Mouse (Mus musculus) gastrocnemius, postnatal 14 days (tissue): ENCODE measurements around the gene Cdh23. TPM values are rescaled to one million over a fixed set of nuclear protein-coding genes. Genes with fewer than 3 reads are reported as not detected.
"Not testable (repeated sequence)": the region's sequence is repeated elsewhere in the genome, so short reads cannot be mapped to it uniquely, and the experiment has no call there.

Experiments used
- DNase-seq: peaks from one replicate; pipeline ENCODE4 v3.0.0; 2021; ENCODE audit warnings: mixed read lengths
- intact Hi-C: fragments of 180-260 bp; cut with DNase I; formaldehyde crosslinking; loops from one replicate; pipeline ENCODE4 v1.15.1; 2025; ENCODE audit warnings: low total_unique reads
- total RNA-seq, 2 experiments: library from RNA; stranded (reverse); gene quantifications; 2 replicates each; pipeline ENCODE4 v1.2.3; 2021

The Cdh23 gene
- total RNA-seq, 2 experiments from 2014 or later: 2.4 to 4.4 TPM

- no peak for DNase-seq
- intact Hi-C loops: no loop called here
Measured at GRCm38 (mm10) chr10:60718491-60718890, 22.2 kb upstream of the Cdh23 start.

GRCm38 (mm10) chr10:60716449-60716848 is 20.2 kb upstream of the Cdh23 start:
- intact Hi-C loops: no loop called here
- DNase-seq: no peak

DNA sequence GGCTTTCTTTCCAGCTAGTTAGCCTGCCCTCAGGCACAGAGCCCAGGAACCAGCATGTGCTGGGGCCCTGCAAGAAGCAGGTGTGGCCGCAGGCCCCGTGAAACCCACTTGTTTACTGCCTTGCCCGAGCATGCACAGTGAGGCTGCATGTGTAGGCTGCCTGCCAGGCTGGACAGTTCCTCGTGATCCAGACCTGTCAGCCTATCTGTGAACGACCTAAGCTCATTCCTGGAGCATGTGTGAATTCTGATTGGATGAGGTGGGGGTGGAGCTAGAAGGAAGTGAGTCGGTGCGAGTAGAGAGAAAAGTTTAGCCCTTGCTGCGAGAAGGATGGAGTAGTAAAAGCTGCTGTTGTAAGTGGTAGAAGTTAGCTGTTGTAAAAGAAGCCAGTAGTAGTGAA is 16.0 kb upstream of the Cdh23 start:
- intact Hi-C loops, DNase-seq: not testable (repeated sequence)

DNA sequence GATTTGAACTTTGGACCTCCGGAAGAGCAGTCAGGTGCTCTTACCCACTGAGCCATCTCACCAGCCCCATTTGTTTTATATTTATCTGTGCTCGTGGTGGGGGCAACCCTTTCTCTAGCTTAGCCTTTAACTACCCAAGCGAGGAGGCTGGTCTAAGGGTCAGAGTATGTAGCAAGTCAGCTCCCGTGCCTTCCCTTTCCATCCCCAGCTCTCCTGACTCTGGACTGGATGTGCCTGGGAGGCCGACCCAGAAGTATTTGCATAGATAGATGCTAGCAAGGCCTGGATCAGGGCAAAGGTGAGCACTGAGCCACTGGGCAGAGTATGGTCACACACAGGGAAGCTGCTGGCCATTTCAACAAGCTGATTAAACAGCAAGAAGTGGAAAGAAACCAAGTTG is 12.5 kb upstream of the Cdh23 start:
- no peak for DNase-seq
- intact Hi-C loops: no loop called here

DNA sequence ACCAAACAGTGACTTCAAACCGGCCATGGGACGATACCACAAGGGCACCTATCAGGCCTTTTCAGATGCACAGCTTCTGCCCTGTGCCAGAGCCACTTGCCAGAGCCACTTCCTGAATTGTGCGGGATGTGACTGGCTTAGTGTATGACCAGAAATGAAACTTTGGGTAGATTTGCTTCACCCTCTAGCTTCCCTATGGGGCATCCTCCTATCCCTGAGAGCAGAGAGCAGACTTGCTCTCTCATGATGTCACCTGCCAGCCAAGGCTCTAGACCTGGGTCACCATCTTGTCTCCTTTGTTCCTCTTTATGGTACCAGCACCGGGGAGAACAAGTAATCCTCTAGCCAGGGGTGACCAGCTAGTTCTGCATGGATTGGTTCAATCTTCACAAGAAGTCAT is 10.0 kb upstream of the Cdh23 start:
- DNase-seq: no peak
- intact Hi-C loops: no loop called here

- intact Hi-C loops: no loop called here
- DNase-seq: no peak
Measured at GRCm38 (mm10) chr10:60705134-60705533, 8.8 kb upstream of the Cdh23 start.

DNA sequence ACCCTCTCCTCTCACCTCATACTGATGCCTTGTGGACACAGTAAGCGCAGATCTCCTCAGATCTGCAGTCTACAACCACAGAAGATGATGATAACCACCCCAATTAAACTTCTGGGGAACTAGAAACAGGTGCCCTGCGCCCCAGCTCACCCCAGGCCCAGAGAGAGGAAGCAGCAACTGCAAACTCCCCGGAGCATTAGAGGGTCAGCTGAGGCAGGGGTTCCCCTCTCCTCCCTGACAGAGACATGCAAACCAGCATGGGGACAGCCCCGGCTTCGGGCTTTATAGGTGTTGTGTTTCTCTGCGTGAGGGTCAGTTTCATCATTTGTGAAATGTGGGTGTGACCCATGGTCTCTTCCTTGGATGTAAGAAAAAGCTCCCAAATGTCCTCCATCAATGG is 1.5 kb upstream of the Cdh23 start:
- intact Hi-C loops: loop anchor here (5.0 kb wide), 3 partner anchors 60 to 390 kb away; no protein-coding TSS in a partner anchor

GRCm38 (mm10) chr10:60696975-60697374 is 685 bp upstream of the Cdh23 start:
- peak; percentile 53 for DNase-seq
- intact Hi-C loops: loop anchor here (5.0 kb wide), 3 partner anchors 60 to 390 kb away; no protein-coding TSS in a partner anchor

More for the DNA sequence above, 1.5 kb upstream of the Cdh23 start:
- DNase-seq: no peak

- intact Hi-C loops: no loop called here
- DNase-seq: no peak
Measured at GRCm38 (mm10) chr10:60691671-60692390, 4.5 kb downstream of the Cdh23 start.

GRCm38 (mm10) chr10:60690960-60691359 is 5.3 kb downstream of the Cdh23 start:
- intact Hi-C loops: no loop called here
- DNase-seq: no peak

- no peak for DNase-seq
- intact Hi-C loops: loop anchor here (5.0 kb wide), 1 partner anchor 157 kb away; no protein-coding TSS in a partner anchor
Measured at GRCm38 (mm10) chr10:60689396-60689795, 6.9 kb downstream of the Cdh23 start.

- peak; percentile 65 for DNase-seq
- intact Hi-C loops: loop anchor here (5.0 kb wide), 1 partner anchor 155 kb away; no protein-coding TSS in a partner anchor
Measured at GRCm38 (mm10) chr10:60687011-60687776, 9.1 kb downstream of the Cdh23 start.

DNA sequence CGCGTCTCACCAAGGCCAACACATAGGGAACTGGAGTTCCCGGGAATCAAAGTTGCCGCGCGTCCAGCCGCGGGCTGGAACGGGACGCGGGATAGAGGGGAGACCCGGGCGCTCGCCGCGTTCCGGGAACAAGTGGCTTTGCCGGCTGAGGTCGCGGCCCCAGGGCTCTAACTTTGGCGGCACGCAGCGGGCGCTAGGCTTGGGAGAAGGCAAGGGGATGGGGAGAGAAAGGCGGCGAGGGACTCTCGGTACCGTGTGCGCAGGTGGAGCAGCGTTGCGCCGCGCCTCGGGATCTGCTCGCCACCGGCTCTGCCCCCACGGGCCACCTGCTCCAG is 9.7 kb downstream of the Cdh23 start:
- no peak for DNase-seq
- intact Hi-C loops: loop anchor here (5.0 kb wide), 1 partner anchor 154 kb away; no protein-coding TSS in a partner anchor

DNA sequence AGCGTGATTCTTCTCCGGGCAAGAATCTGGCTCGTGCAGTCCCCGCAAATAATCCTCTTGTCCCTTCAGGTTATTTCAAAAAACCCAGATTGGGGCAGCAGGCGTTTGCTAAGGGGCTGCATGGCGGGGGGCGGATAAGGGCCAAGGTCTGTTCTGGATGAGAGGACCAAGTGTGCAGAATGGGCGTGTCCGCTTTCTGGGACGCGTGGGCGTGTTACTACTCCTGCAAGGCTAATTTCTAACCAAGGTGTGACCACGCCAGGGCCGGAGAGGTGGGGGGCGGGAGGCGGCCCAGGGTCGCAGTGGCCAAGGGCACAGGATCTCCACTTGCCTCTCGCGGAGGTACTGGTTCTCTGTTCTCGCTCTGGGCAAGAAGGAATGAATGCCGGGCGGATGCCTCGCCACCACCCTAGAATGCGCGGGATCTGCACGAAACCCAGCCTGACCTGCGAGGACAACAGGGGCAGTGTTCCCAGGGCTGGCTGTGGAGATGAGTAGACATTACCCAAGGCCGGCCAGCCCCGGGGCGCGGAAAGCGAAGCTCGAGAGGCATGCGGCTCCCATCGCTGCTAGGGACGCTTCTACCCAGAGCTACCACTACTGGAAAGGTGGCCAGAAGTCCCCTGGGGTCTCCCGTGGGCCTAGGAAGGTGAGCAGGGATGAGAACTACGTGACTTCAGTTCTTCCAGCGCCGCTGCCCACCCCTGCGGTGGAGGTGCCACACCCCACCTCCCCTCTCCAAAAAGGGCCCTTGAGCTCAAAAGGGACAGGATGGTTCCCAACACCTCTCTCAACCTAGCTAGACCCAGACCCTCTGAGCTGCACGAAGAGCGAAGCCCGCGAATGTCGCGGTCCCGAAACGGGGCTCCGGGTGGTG is 10.3 kb downstream of the Cdh23 start:
- no peak for DNase-seq
- intact Hi-C loops: loop anchor here (5.0 kb wide), 1 partner anchor 154 kb away; no protein-coding TSS in a partner anchor

DNA sequence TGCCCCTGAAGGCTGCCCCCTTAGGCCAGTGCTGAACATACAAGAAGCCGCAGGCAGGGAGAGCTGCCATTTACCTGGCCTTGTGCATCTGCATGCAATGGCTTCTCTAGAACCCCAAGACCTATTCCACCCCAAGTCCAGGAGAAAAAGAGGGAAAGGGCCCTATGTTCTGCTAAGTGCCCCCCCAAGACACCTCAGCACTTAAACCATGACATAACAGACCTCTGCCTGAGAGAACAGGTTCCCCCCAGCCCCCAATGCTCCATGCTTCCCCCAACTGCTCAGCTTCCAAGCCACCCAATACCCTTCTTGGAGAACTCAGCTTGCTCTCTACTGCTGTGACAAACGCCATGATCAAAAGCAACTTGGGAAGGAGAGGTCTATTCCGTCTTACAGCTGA is 17.4 kb downstream of the Cdh23 start:
- intact Hi-C loops: no loop called here
- no peak for DNase-seq

DNA sequence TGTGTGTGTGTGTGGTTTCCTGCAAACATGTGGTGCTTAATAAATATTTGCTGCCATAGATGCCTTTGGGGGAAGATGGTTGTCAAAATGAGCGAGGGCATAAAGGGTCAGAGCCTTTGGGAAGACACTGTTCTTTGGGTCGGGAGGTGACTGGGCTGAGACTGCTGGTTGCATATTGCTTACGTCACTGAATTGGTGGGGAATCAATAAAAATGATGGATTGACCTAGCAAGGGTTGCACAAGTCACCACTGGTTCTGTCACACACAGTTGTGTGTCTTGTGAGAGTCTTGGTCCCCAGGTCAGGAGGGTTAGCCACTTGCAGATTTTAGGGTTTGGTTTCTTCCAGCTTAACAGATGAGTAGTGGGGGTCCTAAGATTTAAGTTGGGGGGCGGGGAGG is 19.0 kb downstream of the Cdh23 start:
- DNase-seq: no peak
- intact Hi-C loops: no loop called here

- intact Hi-C loops: no loop called here
- no peak for DNase-seq
Measured at GRCm38 (mm10) chr10:60670166-60670565, 26.1 kb downstream of the Cdh23 start.

GRCm38 (mm10) chr10:60668591-60668990 is 27.7 kb downstream of the Cdh23 start:
- intact Hi-C loops: no loop called here

DNA sequence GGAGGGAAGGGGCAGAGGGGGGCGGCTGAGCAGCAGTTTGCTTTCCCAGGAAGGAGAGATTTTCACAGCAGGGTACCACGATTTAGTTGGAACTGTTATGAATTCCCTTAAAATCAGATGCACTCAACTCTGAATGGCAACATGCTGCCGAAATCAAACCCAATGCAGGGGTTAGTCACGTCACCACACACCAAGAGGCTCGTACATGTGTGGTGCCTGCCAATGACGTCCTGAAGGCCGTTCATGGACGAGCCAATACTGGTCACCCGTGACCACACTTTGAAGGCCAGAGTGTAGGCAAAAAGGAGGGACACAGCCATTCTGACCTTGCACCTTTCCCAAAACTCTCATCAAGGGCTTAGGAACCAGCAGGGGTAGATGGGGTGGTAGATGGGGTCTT is 35.3 kb downstream of the Cdh23 start:
- intact Hi-C loops: no loop called here
- no peak for DNase-seq

More at GRCm38 (mm10) chr10:60668591-60668990, 27.7 kb downstream of the Cdh23 start:
- DNase-seq: no peak
